Comparison of ENCODE assay signal across 9 mouse cellular contexts in the genomic region with DNA sequence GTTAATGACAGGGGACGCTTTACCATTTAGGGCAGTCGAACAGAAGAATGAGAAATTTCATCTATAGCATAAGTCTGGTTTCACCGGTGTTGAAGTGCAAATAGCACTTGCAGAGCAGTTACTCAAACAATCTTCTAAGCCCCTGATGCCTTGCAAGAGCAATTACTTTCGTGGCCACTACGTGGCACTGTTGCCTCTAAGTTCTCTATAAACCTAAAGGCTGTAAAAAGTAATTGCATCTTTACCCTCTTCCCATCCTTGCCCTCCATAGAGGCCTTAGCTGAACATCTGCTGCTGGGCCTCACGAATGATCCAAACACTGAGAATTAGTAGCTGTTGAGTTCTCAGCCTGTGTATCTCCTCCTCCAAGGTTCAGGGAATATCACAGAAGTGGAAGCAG. TPM values are rescaled to one million over a fixed set of nuclear protein-coding genes. Genes with fewer than 3 reads are reported as not detected.
DNase-seq lines count a peak whose midpoint lies in the region; ATAC-seq and TF ChIP-seq lines count a peak whose summit lies in the region.
"Had no signal": no experiment of that assay in that cellular context is flagged by ENCODE, and none has a peak within 500 bp of the region (broad histone marks: within the 10 kb centered on the region; RNA-seq: fewer than 3 reads in every experiment).

No protein-coding gene starts in this region.

- intact Hi-C loops in heart, postnatal 36 days (cut with DNase I) = loop anchor here (2.0 to 5.0 kb wide), 2 partner anchors 791 to 1059 kb away; no protein-coding TSS in a partner anchor
- intact Hi-C loops in left cerebral cortex, adult 2 months (cut with DNase I) = loop anchor here (2.0 to 10.0 kb wide), 5 partner anchors 476 to 1417 kb away; a partner anchor contains a TSS

- no peak overlapping the region for H3K4me3 ChIP-seq in kidney, embryonic 14.5 days (ENCODE audit: low read length)
- no peak overlapping the region for H3K4me3 ChIP-seq in left cerebral cortex, adult 2 months
- H3K4me3 ChIP-seq in midbrain, postnatal 0 days (ENCODE audit: low read depth, low read length) = no peak overlapping the region
- H3K4me3 ChIP-seq: neural tube, embryonic 12.5 days had no signal

- DNase-seq in kidney, adult 18-20 months = peak; percentile 59
- peak; percentile 86 for DNase-seq in ZHBTc4 (ENCODE audit: low read depth, low spot score)
- peak; percentile 62 to 68 for DNase-seq in cerebellum, postnatal 36 days
- peak; percentile 43 to 60 for DNase-seq in heart, postnatal 36 days
- peak; percentile 58 to 70 for DNase-seq in left cerebral cortex, adult 2 months (ENCODE audit: extremely low spot score in 1 of 2, low spot score in 2 of 2)
- DNase-seq in midbrain, postnatal 0 days (ENCODE audit: low spot score) = peak; percentile 85
- peak; percentile 43 for DNase-seq in telencephalon, adult 2 months (ENCODE audit: low read depth, low spot score)

- ATAC-seq in kidney, embryonic 14.5 days (ENCODE audit: low FRiP score, low TSS enrichment) = no peak
- no peak; the same call in 1 of the 2 replicates for ATAC-seq in midbrain, postnatal 0 days (ENCODE audit: low FRiP score)

- no peak overlapping the region for H3K9ac ChIP-seq in kidney, embryonic 14.5 days (ENCODE audit: low read depth, low read length)
- H3K9ac ChIP-seq in midbrain, postnatal 0 days (replicated peaks; ENCODE audit: low read length, poor library complexity, severe bottlenecking) = no peak overlapping the region
- H3K9ac ChIP-seq: neural tube, embryonic 12.5 days had no signal

- H3K9me3 ChIP-seq in kidney, embryonic 14.5 days (ENCODE audit: control insufficient read depth, low read length) = no peaks in the 10 kb centered on the region
- no peaks in the 10 kb centered on the region for H3K9me3 ChIP-seq in midbrain, postnatal 0 days (ENCODE audit: low read length)
- H3K9me3 ChIP-seq: neural tube, embryonic 12.5 days had no signal

- no peaks in the 10 kb centered on the region for H3K36me3 ChIP-seq in kidney, embryonic 14.5 days (ENCODE audit: control insufficient read depth, insufficient read depth, low read length)
- no peaks in the 10 kb centered on the region for H3K36me3 ChIP-seq in midbrain, postnatal 0 days (ENCODE audit: insufficient read depth, low read length)
- H3K36me3 ChIP-seq: neural tube, embryonic 12.5 days had no signal

- no peaks in the 10 kb centered on the region for H3K4me1 ChIP-seq in kidney, embryonic 14.5 days (ENCODE audit: control insufficient read depth, insufficient read depth, low read length)
- H3K4me1 ChIP-seq in midbrain, postnatal 0 days (ENCODE audit: insufficient read depth, low read length) = no peaks in the 10 kb centered on the region
- H3K4me1 ChIP-seq: neural tube, embryonic 12.5 days had no signal

- H3K27ac ChIP-seq in kidney, embryonic 14.5 days (ENCODE audit: low read depth, low read length) = no peak overlapping the region
- H3K27ac ChIP-seq in left cerebral cortex, adult 2 months = no peak overlapping the region
- H3K27ac ChIP-seq in midbrain, postnatal 0 days (ENCODE audit: low read depth, low read length) = no peak overlapping the region
- H3K27ac ChIP-seq: neural tube, embryonic 12.5 days had no signal

- peak; percentile 90 for TF ChIP-seq CTCF in left cerebral cortex, adult 2 months (IDR thresholded peaks at IDR 0.05)
- TF ChIP-seq CTCF in midbrain, postnatal 0 days (IDR thresholded peaks at IDR 0.05) = peak; percentile 85

- H3K4me2 ChIP-seq in kidney, embryonic 14.5 days (replicated peaks; ENCODE audit: low read depth, low read length) = no peak overlapping the region
- H3K4me2 ChIP-seq in midbrain, postnatal 0 days (ENCODE audit: low read depth, low read length, poor library complexity, severe bottlenecking) = no peak overlapping the region
- H3K4me2 ChIP-seq: neural tube, embryonic 12.5 days had no signal

- H3K27me3 ChIP-seq in kidney, embryonic 14.5 days (ENCODE audit: control insufficient read depth, insufficient read depth, low read length) = no peaks in the 10 kb centered on the region
- H3K27me3 ChIP-seq in midbrain, postnatal 0 days (ENCODE audit: insufficient read depth, low read length) = no peaks in the 10 kb centered on the region
- H3K27me3 ChIP-seq: neural tube, embryonic 12.5 days had no signal

- 9% methylated on average over 6 of the region's 6 CpGs for WGBS in kidney, embryonic 14.5 days
- 17% methylated on average over 6 of the region's 6 CpGs for WGBS in midbrain, postnatal 0 days

RNA-seq across cellular contexts. Expression of a gene that starts 28.7 kb away (rescaled TPM):
- not detected in 2 replicates for polyA plus RNA-seq in kidney, embryonic 14.5 days (2014; fragmentation: Nextera tagmentation; extraction: Ambion mirVana)
- not detected for total RNA-seq in heart, postnatal 36 days (2021)
- under 1 TPM; 0.14 to 0.16 TPM for total RNA-seq in left cerebral cortex, adult 2 months (2021)
- total RNA-seq in midbrain, postnatal 0 days (2014; rRNA removed) = 0.19 TPM in 1 of 2 replicates, not detected in the other
- polyA plus RNA-seq in midbrain, postnatal 0 days (2015; fragmentation: Nextera tagmentation; extraction: Ambion mirVana) = not detected in 2 replicates

RNA-seq across cellular contexts. Expression of a gene that starts 42.2 kb away (rescaled TPM):
- polyA plus RNA-seq in kidney, embryonic 14.5 days (2014; fragmentation: Nextera tagmentation; extraction: Ambion mirVana) = not detected in 2 replicates
- not detected for total RNA-seq in heart, postnatal 36 days (2021)
- under 1 TPM; 0.43 to 0.54 TPM for total RNA-seq in left cerebral cortex, adult 2 months (2021)
- not detected in 2 replicates for total RNA-seq in midbrain, postnatal 0 days (2014; rRNA removed)
- polyA plus RNA-seq in midbrain, postnatal 0 days (2015; fragmentation: Nextera tagmentation; extraction: Ambion mirVana) = not detected in 2 replicates
- polyA plus RNA-seq: neural tube, embryonic 12.5 days had no signal
